Mouse (Mus musculus): ENCODE measurements around the gene Gpc4. TPM values are rescaled to one million over a fixed set of nuclear protein-coding genes. Genes with fewer than 3 reads are reported as not detected.

The Gpc4 gene
- polyA plus RNA-seq, 1 experiment from 2014 or later, result 40.4 TPM

- 0 out of 2 replicates have a peak, but pooled peaks cover 3% of the 10 kb centered on the region for H3K27me3 ChIP-seq
- H3K4me1 ChIP-seq (replicated peaks), result no peaks in the 10 kb centered on the region
- WGBS, result 80% methylated on average over 1 of the region's 1 CpGs
- H3K9me3 ChIP-seq, result no peaks in the 10 kb centered on the region
- no peak overlapping the region for H3K4me2 ChIP-seq
- H3K27ac ChIP-seq, result no peak overlapping the region
- no peaks in the 10 kb centered on the region for H3K36me3 ChIP-seq
- no peak overlapping the region for H3K4me3 ChIP-seq (replicated peaks)
- no peak overlapping the region for H3K9ac ChIP-seq (replicated peaks)
- ATAC-seq (ENCODE audit: insufficient number of reproducible peaks, insufficient read depth, low FRiP score, low TSS enrichment, low read depth), result no peak
Measured at GRCm38 (mm10) chrX:52101940-52102339, 63.1 kb downstream of the Gpc4 start.

- 0 out of 2 replicates have a peak, but pooled peaks cover 3% of the 10 kb centered on the region for H3K27me3 ChIP-seq
- no peak overlapping the region for H3K9ac ChIP-seq (replicated peaks)
- H3K4me3 ChIP-seq (replicated peaks), result no peak overlapping the region
- no peak overlapping the region for H3K27ac ChIP-seq
- ATAC-seq (ENCODE audit: insufficient number of reproducible peaks, insufficient read depth, low FRiP score, low TSS enrichment, low read depth), result no peak
- no peaks in the 10 kb centered on the region for H3K4me1 ChIP-seq (replicated peaks)
- no peaks in the 10 kb centered on the region for H3K36me3 ChIP-seq
- H3K9me3 ChIP-seq, result no peaks in the 10 kb centered on the region
- WGBS, result 85% methylated on average over 6 of the region's 6 CpGs
- no peak overlapping the region for H3K4me2 ChIP-seq
Measured at GRCm38 (mm10) chrX:52101445-52101844, 63.6 kb downstream of the Gpc4 start.

GRCm38 (mm10) chrX:52087726-52088348 is 77.2 kb downstream of the Gpc4 start:
- Histone ChIP-seq H3K27me3 (no peaks in the 10 kb centered on the region), H3K4me1 (replicated peaks) (no peaks in the 10 kb centered on the region), H3K36me3 (no peaks in the 10 kb centered on the region), H3K27ac (no peak overlapping the region), H3K9ac (replicated peaks) (no peak overlapping the region), H3K4me3 (replicated peaks) (no peak overlapping the region), H3K4me2 (no peak overlapping the region), H3K9me3 (no peaks in the 10 kb centered on the region)
- ATAC-seq (ENCODE audit: insufficient number of reproducible peaks, insufficient read depth, low FRiP score, low TSS enrichment, low read depth), result no peak
- WGBS, result 41% methylated on average over 7 of the region's 7 CpGs

- no peaks in the 10 kb centered on the region for H3K27me3 ChIP-seq
- no peak overlapping the region for H3K9ac ChIP-seq (replicated peaks)
- no peaks in the 10 kb centered on the region for H3K9me3 ChIP-seq
- H3K4me1 ChIP-seq (replicated peaks), result no peaks in the 10 kb centered on the region
- H3K36me3 ChIP-seq, result no peaks in the 10 kb centered on the region
- no peak for ATAC-seq (ENCODE audit: insufficient number of reproducible peaks, insufficient read depth, low FRiP score, low TSS enrichment, low read depth)
- WGBS, result 79% methylated on average over 8 of the region's 8 CpGs
- no peak overlapping the region for H3K4me2 ChIP-seq
- H3K4me3 ChIP-seq (replicated peaks), result no peak overlapping the region
- H3K27ac ChIP-seq, result no peak overlapping the region
Measured at GRCm38 (mm10) chrX:52086885-52087573, 78.0 kb downstream of the Gpc4 start.

- H3K9ac ChIP-seq (replicated peaks), result no peak overlapping the region
- H3K4me3 ChIP-seq (replicated peaks), result no peak overlapping the region
- H3K9me3 ChIP-seq, result no peaks in the 10 kb centered on the region
- no peak overlapping the region for H3K27ac ChIP-seq
- H3K27me3 ChIP-seq, result no peaks in the 10 kb centered on the region
- no peaks in the 10 kb centered on the region for H3K36me3 ChIP-seq
- H3K4me2 ChIP-seq, result no peak overlapping the region
- H3K4me1 ChIP-seq (replicated peaks), result no peaks in the 10 kb centered on the region
- 91% methylated on average over 3 of the region's 3 CpGs for WGBS
- ATAC-seq (ENCODE audit: insufficient number of reproducible peaks, insufficient read depth, low FRiP score, low TSS enrichment, low read depth), result no peak
Measured at GRCm38 (mm10) chrX:52083557-52083956, 81.5 kb downstream of the Gpc4 start.

- Histone ChIP-seq H3K9me3 (no peaks in the 10 kb centered on the region), H3K36me3 (no peaks in the 10 kb centered on the region), H3K4me1 (replicated peaks) (no peaks in the 10 kb centered on the region), H3K27ac (no peak overlapping the region), H3K27me3 (peaks cover 5% of the 10 kb centered on the region; the same call in 1 of the 2 replicates), H3K4me2 (no peak overlapping the region), H3K9ac (replicated peaks) (no peak overlapping the region), H3K4me3 (replicated peaks) (no peak overlapping the region)
- WGBS, result 89% methylated on average over 2 of the region's 2 CpGs
- ATAC-seq (ENCODE audit: insufficient number of reproducible peaks, insufficient read depth, low FRiP score, low TSS enrichment, low read depth), result no peak
Measured at GRCm38 (mm10) chrX:52072410-52072809, 92.6 kb downstream of the Gpc4 start.

GRCm38 (mm10) chrX:52053416-52053815 is 111.6 kb downstream of the Gpc4 start:
- 0 out of 2 replicates have a peak, but pooled peaks cover 2% of the 10 kb centered on the region for H3K4me1 ChIP-seq (replicated peaks)
- peaks cover 4% of the 10 kb centered on the region; the same call in 1 of the 2 replicates for H3K36me3 ChIP-seq

GRCm38 (mm10) chrX:52052011-52052410 is 113.0 kb downstream of the Gpc4 start:
- H3K4me2 ChIP-seq, result no peak overlapping the region
- no peaks in the 10 kb centered on the region for H3K27me3 ChIP-seq
- peak overlapping the region; percentile 71; the same call in 1 of the 2 replicates for H3K27ac ChIP-seq
- WGBS, result 60% methylated on average over 5 of the region's 5 CpGs
- H3K9me3 ChIP-seq, result no peaks in the 10 kb centered on the region
- no peak for ATAC-seq (ENCODE audit: insufficient number of reproducible peaks, insufficient read depth, low FRiP score, low TSS enrichment, low read depth)
- H3K9ac ChIP-seq (replicated peaks), result no peak overlapping the region
- no peak overlapping the region for H3K4me3 ChIP-seq (replicated peaks)
- 0 out of 2 replicates have a peak, but pooled peaks cover 2% of the 10 kb centered on the region for H3K4me1 ChIP-seq (replicated peaks)
- peaks cover 4% of the 10 kb centered on the region; the same call in 1 of the 2 replicates for H3K36me3 ChIP-seq

More at GRCm38 (mm10) chrX:52053416-52053815, 111.6 kb downstream of the Gpc4 start:
- WGBS, result 84% methylated on average over 13 of the region's 13 CpGs
- no peak for ATAC-seq (ENCODE audit: insufficient number of reproducible peaks, insufficient read depth, low FRiP score, low TSS enrichment, low read depth)
- no peak overlapping the region for H3K4me3 ChIP-seq (replicated peaks)
- H3K9ac ChIP-seq (replicated peaks), result no peak overlapping the region
- H3K9me3 ChIP-seq, result no peaks in the 10 kb centered on the region
- no peaks in the 10 kb centered on the region for H3K27me3 ChIP-seq
- no peak overlapping the region for H3K4me2 ChIP-seq
- no peak overlapping the region for H3K27ac ChIP-seq

GRCm38 (mm10) chrX:52050941-52051340 is 114.1 kb downstream of the Gpc4 start:
- H3K27ac ChIP-seq, result no peak overlapping the region
- H3K4me2 ChIP-seq, result no peak overlapping the region
- no peaks in the 10 kb centered on the region; the same call in 1 of the 2 replicates for H3K36me3 ChIP-seq
- no peak overlapping the region for H3K4me3 ChIP-seq (replicated peaks)
- no peaks in the 10 kb centered on the region for H3K9me3 ChIP-seq
- no peaks in the 10 kb centered on the region for H3K27me3 ChIP-seq
- H3K9ac ChIP-seq (replicated peaks), result no peak overlapping the region
- WGBS, result 61% methylated on average over 4 of the region's 4 CpGs
- ATAC-seq (ENCODE audit: insufficient number of reproducible peaks, insufficient read depth, low FRiP score, low TSS enrichment, low read depth), result no peak
- H3K4me1 ChIP-seq (replicated peaks), result 0 out of 2 replicates have a peak, but pooled peaks cover 2% of the 10 kb centered on the region

- H3K36me3 ChIP-seq, result no peaks in the 10 kb centered on the region
- H3K9me3 ChIP-seq, result no peaks in the 10 kb centered on the region
- H3K4me2 ChIP-seq, result no peak overlapping the region
- H3K4me3 ChIP-seq (replicated peaks), result no peak overlapping the region
- 57% methylated on average over 1 of the region's 1 CpGs for WGBS
- H3K4me1 ChIP-seq (replicated peaks), result no peaks in the 10 kb centered on the region
- H3K27me3 ChIP-seq, result no peaks in the 10 kb centered on the region
- H3K9ac ChIP-seq (replicated peaks), result no peak overlapping the region
- ATAC-seq (ENCODE audit: insufficient number of reproducible peaks, insufficient read depth, low FRiP score, low TSS enrichment, low read depth), result no peak
- no peak overlapping the region for H3K27ac ChIP-seq
Measured at GRCm38 (mm10) chrX:52039875-52040274, 125.2 kb downstream of the Gpc4 start.

GRCm38 (mm10) chrX:52030146-52030545 is 134.9 kb downstream of the Gpc4 start:
- no peak overlapping the region for H3K4me3 ChIP-seq (replicated peaks)
- H3K9me3 ChIP-seq, result no peaks in the 10 kb centered on the region
- H3K9ac ChIP-seq (replicated peaks), result no peak overlapping the region
- WGBS, result 48% methylated on average over 7 of the region's 7 CpGs
- no peaks in the 10 kb centered on the region for H3K27me3 ChIP-seq
- no peaks in the 10 kb centered on the region for H3K36me3 ChIP-seq
- no peaks in the 10 kb centered on the region; the same call in 1 of the 2 replicates for H3K4me1 ChIP-seq (replicated peaks)
- no peak for ATAC-seq (ENCODE audit: insufficient number of reproducible peaks, insufficient read depth, low FRiP score, low TSS enrichment, low read depth)
- H3K27ac ChIP-seq, result peak overlapping the region; percentile 35; the same call in 1 of the 2 replicates
- H3K4me2 ChIP-seq, result no peak overlapping the region

All from limb, embryonic 12.5 days (tissue).